Mouse (Mus musculus) forebrain, embryonic 10.5 days (tissue): ENCODE measurements around the gene Usp22. TPM values are rescaled to one million over a fixed set of nuclear protein-coding genes. Genes with fewer than 3 reads are reported as not detected.

ENCODE experiments used
- DNase-seq: peaks from one replicate; pipeline ENCODE4 v3.0.0-alpha.2; 2017; ENCODE audit warnings: low spot score; ENCODE audit errors: extremely low spot score
- H3K27ac ChIP-seq: fragments of 300-500 bp; sonication (generic); 2 replicates; pipeline ENCODE4 v1.5.1; 2016; ENCODE audit warnings: mild to moderate bottlenecking
- H3K27me3 ChIP-seq: fragments of 300-500 bp; sonication (generic); 2 replicates; pipeline ENCODE4 v1.6.1; 2016; ENCODE audit warnings: mild to moderate bottlenecking; ENCODE audit not compliant: poor library complexity, severe bottlenecking
- H3K36me3 ChIP-seq: fragments of 300-500 bp; sonication (generic); replicated peaks from 2 replicates; pipeline ENCODE4 v1.6.1; 2016; ENCODE audit warnings: mild to moderate bottlenecking, moderate library complexity
- H3K4me1 ChIP-seq: fragments of 300-500 bp; sonication (generic); 2 replicates; pipeline ENCODE4 v1.6.1; 2016
- H3K4me3 ChIP-seq: fragments of 300-500 bp; sonication (generic); 2 replicates; pipeline ENCODE4 v1.5.1; 2016; ENCODE audit warnings: mild to moderate bottlenecking, moderate library complexity
- H3K9me3 ChIP-seq: fragments of 300-500 bp; sonication (generic); 2 replicates; pipeline ENCODE4 v1.6.1; 2016; ENCODE audit warnings: mild to moderate bottlenecking, moderate library complexity
- WGBS: fragments of 180-500 bp; shearing (Covaris S2); methylation state at CpG from one replicate; pipeline ENCODE4 v1.1.7; 2016; 5-methylcytosine and 5-hydroxymethylcytosine counted together
- polyA plus RNA-seq: library from polyadenylated mRNA; unstranded; fragments of >200 nt; fragmentation: Nextera tagmentation; extraction: Ambion mirVana; gene quantifications from 2 replicates; pipeline ENCODE4 v1.2.1, GENCODE M21; 2016

Usp22 gene
- polyA plus RNA-seq, 1 experiment from 2014 or later: 177 TPM

- no peak within 1 kb of the TSS for H3K4me3 ChIP-seq
- no peaks in the 10 kb centered on the region for H3K36me3 ChIP-seq
- no peak within 1 kb of the TSS for H3K27ac ChIP-seq
- H3K4me1 ChIP-seq: no peaks in the 10 kb centered on the region
- H3K27me3 ChIP-seq: no peaks in the 10 kb centered on the region
- 87% methylated on average over 23 of the region's 23 CpGs for WGBS
- DNase-seq: no peak
- no peaks in the 10 kb centered on the region for H3K9me3 ChIP-seq
Measured at GRCm38 (mm10) chr11:61126606-61127355, 48.1 kb downstream of the Usp22 start, which contains the start of gene Tnfrsf13b. Gene Tnfrsf13b (plus strand): TSS chr11:61126755.

- Histone ChIP-seq H3K36me3 (no peaks in the 10 kb centered on the region), H3K4me3 (no peak overlapping the region), H3K27ac (no peak overlapping the region), H3K27me3 (no peaks in the 10 kb centered on the region), H3K9me3 (no peaks in the 10 kb centered on the region), H3K4me1 (no peaks in the 10 kb centered on the region)
- WGBS: 88% methylated on average over 5 of the region's 5 CpGs
- DNase-seq: no peak
Measured at GRCm38 (mm10) chr11:61125970-61126369, 48.9 kb downstream of the Usp22 start.

DNA sequence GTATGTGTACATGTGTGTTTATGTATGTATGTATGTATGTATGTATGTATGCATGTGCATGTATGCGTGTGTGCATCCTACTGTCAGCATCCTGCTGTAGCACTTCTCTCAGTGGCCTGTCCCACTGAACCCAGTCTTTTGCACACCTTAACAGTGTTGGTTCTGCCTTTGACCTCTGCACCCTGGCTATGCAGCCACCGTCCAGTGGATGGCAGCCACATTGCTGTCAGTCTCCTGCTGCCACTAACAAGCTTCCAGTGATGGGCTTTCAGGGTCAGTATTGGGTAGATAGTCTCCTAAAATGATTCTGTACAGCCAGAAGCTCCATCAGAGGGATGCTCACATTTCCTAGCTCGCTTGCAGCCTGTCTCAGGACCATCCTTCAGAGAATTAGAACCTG lies 51.0 kb downstream of the Usp22 start:
- H3K36me3 ChIP-seq: no peaks in the 10 kb centered on the region
- WGBS: 71% methylated on average over 3 of the region's 3 CpGs
- no peaks in the 10 kb centered on the region for H3K9me3 ChIP-seq
- no peak for DNase-seq
- H3K4me3 ChIP-seq: no peak overlapping the region
- no peak overlapping the region for H3K27ac ChIP-seq
- no peaks in the 10 kb centered on the region for H3K27me3 ChIP-seq
- H3K4me1 ChIP-seq: no peaks in the 10 kb centered on the region

- Histone ChIP-seq H3K36me3 (no peaks in the 10 kb centered on the region), H3K27ac (no peak overlapping the region), H3K4me3 (no peak overlapping the region), H3K27me3 (no peaks in the 10 kb centered on the region), H3K9me3 (no peaks in the 10 kb centered on the region), H3K4me1 (no peaks in the 10 kb centered on the region)
- WGBS: 87% methylated on average over 8 of the region's 8 CpGs
- DNase-seq: no peak
Measured at GRCm38 (mm10) chr11:61122769-61123288, 52.0 kb downstream of the Usp22 start.

DNA sequence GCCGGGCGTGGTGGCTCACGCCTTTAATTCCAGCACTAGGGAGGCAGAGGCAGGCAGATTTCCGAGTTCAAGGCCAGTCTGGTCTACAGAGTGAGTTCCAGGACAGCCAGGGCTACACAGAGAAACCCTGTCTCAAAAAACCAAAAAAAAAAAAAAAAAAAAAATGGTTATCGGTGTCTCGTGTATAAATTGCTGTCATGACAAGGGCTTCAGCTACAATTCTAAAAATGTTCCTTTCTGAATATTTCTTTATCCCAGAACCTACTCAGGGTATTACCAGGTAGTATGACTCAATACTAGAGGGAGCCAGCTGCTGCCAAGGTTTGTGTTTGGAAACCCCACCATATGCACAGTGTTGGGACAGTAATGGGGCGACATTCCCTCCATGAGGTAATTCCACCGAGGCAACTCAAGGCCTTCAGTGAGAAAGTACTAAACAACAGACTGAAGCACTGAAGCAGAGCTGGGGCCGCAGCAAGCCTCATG lies 52.5 kb downstream of the Usp22 start:
- H3K4me3 ChIP-seq: no peak overlapping the region
- no peak overlapping the region for H3K27ac ChIP-seq
- 90% methylated on average over 9 of the region's 9 CpGs for WGBS
- no peaks in the 10 kb centered on the region for H3K36me3 ChIP-seq
- H3K27me3 ChIP-seq: no peaks in the 10 kb centered on the region
- no peaks in the 10 kb centered on the region for H3K4me1 ChIP-seq
- DNase-seq: no peak
- H3K9me3 ChIP-seq: no peaks in the 10 kb centered on the region

GRCm38 (mm10) chr11:61119996-61120583 lies 54.8 kb downstream of the Usp22 start:
- no peaks in the 10 kb centered on the region for H3K27me3 ChIP-seq
- no peaks in the 10 kb centered on the region for H3K9me3 ChIP-seq
- H3K36me3 ChIP-seq: no peaks in the 10 kb centered on the region
- no peak overlapping the region for H3K4me3 ChIP-seq
- H3K27ac ChIP-seq: no peak overlapping the region
- DNase-seq: no peak
- 83% methylated on average over 3 of the region's 3 CpGs for WGBS
- H3K4me1 ChIP-seq: no peaks in the 10 kb centered on the region

- Histone ChIP-seq H3K4me1 (no peaks in the 10 kb centered on the region), H3K27ac (no peak overlapping the region), H3K36me3 (no peaks in the 10 kb centered on the region), H3K27me3 (no peaks in the 10 kb centered on the region), H3K9me3 (no peaks in the 10 kb centered on the region), H3K4me3 (no peak overlapping the region)
- no peak for DNase-seq
- WGBS: 63% methylated on average over 8 of the region's 8 CpGs
Measured at GRCm38 (mm10) chr11:61116226-61116625, 58.6 kb downstream of the Usp22 start.

DNA sequence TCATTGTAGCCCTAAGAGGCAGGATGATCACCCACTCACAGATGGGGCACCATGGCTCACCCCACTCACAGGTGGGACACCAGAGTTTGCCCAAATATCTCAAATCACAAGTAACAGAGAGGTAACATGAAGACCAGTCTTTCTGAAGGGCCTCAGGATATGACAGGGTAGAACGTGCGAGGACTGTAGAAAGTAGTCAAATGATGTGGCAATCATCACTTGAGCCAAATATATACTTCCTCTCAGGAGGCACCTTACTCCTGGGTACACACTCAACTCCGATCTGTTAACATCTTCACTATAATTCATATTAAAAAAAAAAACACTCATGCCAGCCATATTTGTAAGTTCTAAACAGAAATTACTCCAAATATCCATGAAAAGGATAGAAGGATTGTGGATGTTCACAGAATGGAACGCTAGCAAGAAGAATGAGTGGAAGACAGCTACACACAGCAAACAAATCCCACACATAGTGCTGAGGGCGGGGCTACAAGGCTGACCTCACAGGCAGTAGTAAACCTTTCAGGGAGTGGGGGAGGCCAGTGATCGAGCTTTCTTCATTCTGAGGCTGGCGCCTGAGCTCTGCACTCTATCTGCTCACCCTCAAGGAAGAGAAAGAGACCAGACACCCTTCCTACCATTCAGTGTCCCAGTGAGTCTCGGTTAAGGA lies 62.4 kb downstream of the Usp22 start:
- Histone ChIP-seq H3K4me1 (no peaks in the 10 kb centered on the region), H3K27me3 (no peaks in the 10 kb centered on the region), H3K36me3 (no peaks in the 10 kb centered on the region), H3K4me3 (no peak overlapping the region), H3K9me3 (no peaks in the 10 kb centered on the region), H3K27ac (no peak overlapping the region)
- WGBS: 85% methylated on average over 8 of the region's 8 CpGs
- no peak for DNase-seq

- DNase-seq: no peak
- Histone ChIP-seq H3K27ac (no peak overlapping the region), H3K4me1 (no peaks in the 10 kb centered on the region), H3K9me3 (no peaks in the 10 kb centered on the region), H3K36me3 (no peaks in the 10 kb centered on the region), H3K27me3 (no peaks in the 10 kb centered on the region), H3K4me3 (no peak overlapping the region)
- 93% methylated on average over 4 of the region's 4 CpGs for WGBS
Measured at GRCm38 (mm10) chr11:61111472-61111871, 63.4 kb downstream of the Usp22 start.

DNA sequence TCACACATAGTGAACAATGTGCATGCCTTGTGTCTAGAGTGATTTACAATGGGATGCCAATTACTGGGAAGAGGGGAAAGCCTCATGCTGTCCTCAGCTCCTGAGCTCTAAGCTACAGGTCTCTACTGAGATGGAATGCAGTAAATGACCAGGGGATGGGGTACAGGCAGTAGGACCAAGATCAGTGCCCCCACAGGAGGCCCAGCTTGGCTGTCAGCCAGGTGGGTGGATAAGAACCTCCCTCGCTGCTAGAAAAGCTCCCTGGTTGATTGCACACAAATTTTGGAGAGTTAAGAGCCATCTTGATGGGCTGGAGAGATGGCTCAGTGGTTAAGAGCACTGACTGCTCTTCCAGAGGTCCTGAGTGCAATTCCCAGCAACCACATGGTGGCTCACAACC lies 63.9 kb downstream of the Usp22 start:
- Histone ChIP-seq H3K4me1 (no peaks in the 10 kb centered on the region), H3K27me3 (peaks cover 3% of the 10 kb centered on the region; the same call in 1 of the 2 replicates), H3K27ac (no peak overlapping the region), H3K4me3 (no peak overlapping the region), H3K36me3 (no peaks in the 10 kb centered on the region), H3K9me3 (no peaks in the 10 kb centered on the region)
- WGBS: 62% methylated on average over 1 of the region's 1 CpGs
- no peak for DNase-seq

DNA sequence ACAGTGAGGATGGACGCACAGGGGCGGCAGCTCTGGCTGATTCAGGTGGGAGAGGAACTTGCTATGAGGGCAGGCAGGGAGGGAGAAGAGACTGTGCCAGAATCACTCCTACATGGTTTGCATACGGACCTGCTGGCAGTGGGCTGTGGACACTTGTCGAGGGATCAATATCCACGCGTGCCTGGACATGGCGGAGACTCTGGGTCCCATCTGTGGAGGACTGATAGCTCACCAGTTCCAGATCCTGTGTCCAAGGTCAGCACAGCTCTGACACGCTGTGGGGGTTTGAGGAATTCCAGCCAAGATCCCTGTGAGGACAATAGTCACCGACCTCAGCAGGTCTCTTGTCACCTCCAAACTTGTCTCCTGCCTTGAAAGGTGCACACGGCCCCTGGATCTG lies 64.7 kb downstream of the Usp22 start:
- H3K4me3 ChIP-seq: no peak overlapping the region
- no peak for DNase-seq
- no peaks in the 10 kb centered on the region for H3K9me3 ChIP-seq
- H3K27me3 ChIP-seq: peaks cover 6% of the 10 kb centered on the region; the same call in 1 of the 2 replicates
- no peak overlapping the region for H3K27ac ChIP-seq
- H3K36me3 ChIP-seq: no peaks in the 10 kb centered on the region
- no peaks in the 10 kb centered on the region for H3K4me1 ChIP-seq
- 84% methylated on average over 10 of the region's 10 CpGs for WGBS

GRCm38 (mm10) chr11:61109707-61110106 lies 65.1 kb downstream of the Usp22 start:
- WGBS: 89% methylated on average over 6 of the region's 6 CpGs
- no peaks in the 10 kb centered on the region for H3K36me3 ChIP-seq
- peaks cover 10% of the 10 kb centered on the region; the same call in 1 of the 2 replicates for H3K27me3 ChIP-seq
- H3K9me3 ChIP-seq: no peaks in the 10 kb centered on the region
- no peak overlapping the region for H3K4me3 ChIP-seq
- no peak for DNase-seq
- H3K4me1 ChIP-seq: no peaks in the 10 kb centered on the region; the same call in 1 of the 2 replicates
- H3K27ac ChIP-seq: no peak overlapping the region
